ENCODE assay signal across 8 mouse cellular contexts in genomic region chr1:184822678-184823077, GRCm38 (mm10). TPM values are rescaled to one million over a fixed set of nuclear protein-coding genes. Genes with fewer than 3 reads are reported as not detected.
DNase-seq lines count a peak whose midpoint lies in the region; ATAC-seq lines count a peak whose summit lies in the region.

No protein-coding gene starts in this region.

- WGBS in hindbrain, embryonic 11.5 days: 11% methylated on average over 11 of the region's 11 CpGs
- WGBS in midbrain, embryonic 15.5 days: 12% methylated on average over 11 of the region's 11 CpGs

- H3K4me2 ChIP-seq in hindbrain, embryonic 11.5 days (replicated peaks; ENCODE audit: low read depth, low read length): 0 out of 2 replicates have a peak overlapping the region, but pooled peaks have one; percentile 11
- peak overlapping the region; percentile 43 for H3K4me2 ChIP-seq in midbrain, embryonic 15.5 days

- no peaks in the 10 kb centered on the region for H3K36me3 ChIP-seq in hindbrain, embryonic 11.5 days (ENCODE audit: control insufficient read depth, insufficient read depth, low read length)
- 0 out of 2 replicates have a peak, but pooled peaks cover 6% of the 10 kb centered on the region for H3K36me3 ChIP-seq in midbrain, embryonic 15.5 days (replicated peaks)

- no peak overlapping the region for H3K27ac ChIP-seq in hindbrain, embryonic 11.5 days (ENCODE audit: low read depth, low read length)
- H3K27ac ChIP-seq in midbrain, embryonic 15.5 days: no peak overlapping the region

- H3K27me3 ChIP-seq in hindbrain, embryonic 11.5 days (ENCODE audit: control insufficient read depth, insufficient read depth, low read length): no peaks in the 10 kb centered on the region
- no peaks in the 10 kb centered on the region for H3K27me3 ChIP-seq in midbrain, embryonic 15.5 days (replicated peaks)

- no peaks in the 10 kb centered on the region for H3K4me1 ChIP-seq in hindbrain, embryonic 11.5 days (replicated peaks; ENCODE audit: control insufficient read depth, insufficient read depth, low read length)
- H3K4me1 ChIP-seq in midbrain, embryonic 15.5 days: peaks cover 24% of the 10 kb centered on the region

- H3K9me3 ChIP-seq in hindbrain, embryonic 11.5 days (ENCODE audit: control insufficient read depth, low read length): no peaks in the 10 kb centered on the region
- no peaks in the 10 kb centered on the region for H3K9me3 ChIP-seq in midbrain, embryonic 15.5 days

- H3K9ac ChIP-seq in hindbrain, embryonic 11.5 days (ENCODE audit: low read depth, low read length): no peak overlapping the region
- no peak overlapping the region for H3K9ac ChIP-seq in midbrain, embryonic 15.5 days

- ATAC-seq in hindbrain, embryonic 11.5 days (ENCODE audit: low FRiP score): peak; percentile 53; the same call in 1 of the 2 replicates
- ATAC-seq in midbrain, embryonic 15.5 days (replicated peaks): peak; percentile 57; the same call in 1 of the 2 replicates

- H3K4me3 ChIP-seq in hindbrain, embryonic 11.5 days (ENCODE audit: low read depth, low read length): no peak overlapping the region
- 0 out of 2 replicates have a peak overlapping the region, but pooled peaks have one; percentile 13 for H3K4me3 ChIP-seq in midbrain, embryonic 15.5 days

- peak; percentile 60 to 67 for DNase-seq in cerebellum, postnatal 10 days
- DNase-seq in cerebellum, adult 11-12 months: no peak
- DNase-seq in lung, postnatal 10 days: peak; percentile 26
- no peak for DNase-seq in lung, postnatal 14 days
- DNase-seq in hindbrain, embryonic 11.5 days (ENCODE audit: low spot score): peak; percentile 35
- no peak for DNase-seq in ovary, postnatal 10 days (ENCODE audit: low spot score)
- DNase-seq in kidney, adult 18-20 months: no peak

RNA-seq across cellular contexts. Expression of gene Marc1, which starts 11.6 kb away (rescaled TPM):
- 0.21 and 0.26 TPM in 2 replicates for polyA plus RNA-seq in hindbrain, embryonic 11.5 days (2014; fragmentation: Nextera tagmentation; extraction: Ambion mirVana)
- polyA plus RNA-seq in midbrain, embryonic 15.5 days (2015; fragmentation: Nextera tagmentation; extraction: Ambion mirVana): 0.13 TPM in 1 of 2 replicates, not detected in the other

RNA-seq across cellular contexts. Expression of gene Marc2, which starts 23.6 kb away (rescaled TPM):
- polyA plus RNA-seq in hindbrain, embryonic 11.5 days (2014; fragmentation: Nextera tagmentation; extraction: Ambion mirVana): 109 and 114 TPM in 2 replicates
- polyA plus RNA-seq in midbrain, embryonic 15.5 days (2015; fragmentation: Nextera tagmentation; extraction: Ambion mirVana): 96.7 and 117 TPM in 2 replicates

Comparison
In these comparisons a context has a peak if more than half of its experiments do, and no peak if none do; other contexts are left out.
1. DNase-seq: peak in cerebellum, postnatal 10 days (2 of 2), lung, postnatal 10 days (single experiment) and hindbrain, embryonic 11.5 days (single experiment); none in cerebellum, adult 11-12 months (single experiment), lung, postnatal 14 days (single experiment), ovary, postnatal 10 days (single experiment) and kidney, adult 18-20 months (single experiment).